Mouse (Mus musculus) liver, embryonic 15.5 days (tissue): Measurements from ENCODE around the gene Lrrc3c. TPM values are rescaled to one million over a fixed set of nuclear protein-coding genes. Genes with fewer than 3 reads are reported as not detected.

Experiments used
- ATAC-seq: fragments of 200-750 bp; cut with Nextera tagmentation; 2 replicates; pipeline ENCODE4 v1.8.0; 2017; ENCODE audit warnings: moderate number of reproducible peaks, mild to moderate bottlenecking, moderate library complexity; ENCODE audit not compliant: insufficient read depth
- H3K27ac ChIP-seq: fragments of 300-500 bp; sonication (generic); replicated peaks from 2 replicates; pipeline ENCODE4 v1.5.1; 2015; ENCODE audit warnings: mild to moderate bottlenecking, inconsistent platforms
- H3K27me3 ChIP-seq: fragments of 300-500 bp; sonication (generic); 2 replicates; pipeline ENCODE4 v1.6.1; 2015; ENCODE audit warnings: mild to moderate bottlenecking, inconsistent platforms
- H3K36me3 ChIP-seq: fragments of 300-500 bp; sonication (generic); replicated peaks from 2 replicates; pipeline ENCODE4 v1.6.1; 2015; ENCODE audit warnings: moderate library complexity, mild to moderate bottlenecking, inconsistent platforms
- H3K4me1 ChIP-seq: fragments of 300-500 bp; sonication (generic); replicated peaks from 2 replicates; pipeline ENCODE4 v1.6.1; 2015; ENCODE audit warnings: inconsistent platforms
- H3K4me2 ChIP-seq: fragments of 300-500 bp; sonication (generic); 2 replicates; pipeline ENCODE4 v1.6.1; 2015; ENCODE audit warnings: moderate library complexity, mild to moderate bottlenecking, inconsistent platforms
- H3K4me3 ChIP-seq: fragments of 300-500 bp; sonication (generic); replicated peaks from 2 replicates; pipeline ENCODE4 v1.5.1; 2015; ENCODE audit warnings: mild to moderate bottlenecking, inconsistent platforms
- H3K9ac ChIP-seq: fragments of 300-500 bp; sonication (generic); 2 replicates; pipeline ENCODE4 v1.6.1; 2015; ENCODE audit warnings: moderate library complexity, mild to moderate bottlenecking, inconsistent platforms
- H3K9me3 ChIP-seq: fragments of 300-500 bp; sonication (generic); replicated peaks from 2 replicates; pipeline ENCODE4 v1.6.1; 2016; ENCODE audit warnings: inconsistent platforms
- WGBS: fragments of 180-500 bp; shearing (Covaris S2); methylation state at CpG from one replicate; pipeline ENCODE4 v1.1.7; 2015; ENCODE audit warnings: mixed read lengths; ENCODE audit not compliant: insufficient replicate concordance; 5-methylcytosine and 5-hydroxymethylcytosine counted together
- polyA plus RNA-seq: library from polyadenylated mRNA; unstranded; fragments of >200 nt; fragmentation: Nextera tagmentation; extraction: Ambion mirVana; gene quantifications from 2 replicates; pipeline ENCODE4 v1.2.1, GENCODE M21; 2015

Gene Lrrc3c
- polyA plus RNA-seq, 1 experiment from 2014 or later, result not detected

GRCm38 (mm10) chr11:98569461-98569860, 28.6 kb upstream of the Lrrc3c start:
- no peak for ATAC-seq
- Histone ChIP-seq H3K4me1 (peaks cover 2% of the 10 kb centered on the region; the same call in 1 of the 2 replicates), H3K27me3 (peaks cover 9% of the 10 kb centered on the region; the same call in 1 of the 2 replicates), H3K9me3 (no peaks in the 10 kb centered on the region), H3K9ac (no peak overlapping the region), H3K27ac (no peak overlapping the region), H3K4me2 (no peak overlapping the region), H3K4me3 (no peak overlapping the region), H3K36me3 (no peaks in the 10 kb centered on the region)
- WGBS, result 61% methylated on average over 6 of the region's 6 CpGs

- Histone ChIP-seq H3K4me3 (no peak overlapping the region), H3K4me2 (no peak overlapping the region), H3K36me3 (peaks cover 7% of the 10 kb centered on the region; the same call in 1 of the 2 replicates), H3K9me3 (no peaks in the 10 kb centered on the region), H3K27ac (0 out of 2 replicates have a peak overlapping the region, but pooled peaks have one; percentile 41), H3K4me1 (peaks cover 53% of the 10 kb centered on the region), H3K27me3 (no peaks in the 10 kb centered on the region), H3K9ac (no peak overlapping the region)
- 88% methylated on average over 5 of the region's 5 CpGs for WGBS
- no peak for ATAC-seq
These were observed 20.3 kb upstream of the Lrrc3c start for GRCm38 (mm10) chr11:98577776-98578175.

GRCm38 (mm10) chr11:98580301-98581121, 17.6 kb upstream of the Lrrc3c start:
- peak; percentile 74 for ATAC-seq
- Histone ChIP-seq H3K9me3 (no peaks in the 10 kb centered on the region), H3K4me3 (peak overlapping the region; percentile 71), H3K36me3 (peaks cover 18% of the 10 kb centered on the region), H3K27me3 (no peaks in the 10 kb centered on the region), H3K27ac (peak overlapping the region; percentile 100), H3K4me1 (peaks cover 80% of the 10 kb centered on the region), H3K9ac (peak overlapping the region; percentile 77), H3K4me2 (peak overlapping the region; percentile 84)
- 16% methylated on average over 16 of the region's 16 CpGs for WGBS

DNA sequence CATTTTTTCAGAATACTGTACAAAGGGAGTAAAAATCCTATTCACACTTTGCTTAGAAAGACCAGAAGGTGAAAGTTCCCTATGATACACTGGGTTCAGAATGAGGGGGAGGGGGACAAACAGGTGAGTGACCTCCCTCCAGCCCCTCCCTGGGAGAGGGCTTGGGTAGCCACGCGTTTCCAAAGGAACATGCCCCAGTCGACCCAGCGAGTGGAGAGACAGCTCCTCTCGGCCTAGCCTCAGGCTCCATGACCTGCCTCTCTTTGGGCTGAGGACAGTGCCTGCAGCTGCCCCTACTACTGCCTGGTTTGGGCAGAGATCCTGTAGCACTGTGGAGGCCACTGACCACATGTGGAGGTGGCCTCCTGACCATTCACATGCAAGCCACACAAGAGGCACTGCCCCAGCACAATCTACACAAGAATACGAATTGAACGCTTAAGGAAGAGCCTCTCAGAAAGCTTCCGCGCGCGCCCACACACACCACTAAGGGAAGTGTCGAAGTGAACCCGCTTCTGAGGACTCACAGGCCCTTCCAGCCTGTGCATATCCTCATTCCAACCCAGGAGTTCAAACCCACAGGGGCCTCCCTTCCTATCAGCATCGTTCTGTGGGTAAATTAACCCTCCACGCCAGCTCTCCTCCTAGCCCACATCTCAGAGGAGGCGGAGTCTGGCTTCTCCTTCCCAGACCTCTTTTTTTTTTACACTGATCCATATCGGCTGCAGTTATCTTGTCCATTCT, 16.6 kb upstream of the Lrrc3c start:
- Histone ChIP-seq H3K36me3 (peaks cover 18% of the 10 kb centered on the region), H3K4me2 (peak overlapping the region; percentile 84), H3K27me3 (no peaks in the 10 kb centered on the region), H3K27ac (peak overlapping the region; percentile 100), H3K9ac (peak overlapping the region; percentile 77), H3K4me3 (peak overlapping the region; percentile 71), H3K4me1 (peaks cover 89% of the 10 kb centered on the region), H3K9me3 (no peaks in the 10 kb centered on the region)
- 14% methylated on average over 17 of the region's 17 CpGs for WGBS
- ATAC-seq, result 0 out of 2 replicates have a peak, but pooled peaks have one; percentile 1

- peak overlapping the region; percentile 84 for H3K4me2 ChIP-seq
- H3K9me3 ChIP-seq, result no peaks in the 10 kb centered on the region
- H3K9ac ChIP-seq, result peak overlapping the region; percentile 77
- H3K27ac ChIP-seq, result peak overlapping the region; percentile 100
- ATAC-seq, result no peak
- H3K27me3 ChIP-seq, result no peaks in the 10 kb centered on the region
- peak overlapping the region; percentile 71 for H3K4me3 ChIP-seq
- peaks cover 89% of the 10 kb centered on the region for H3K4me1 ChIP-seq
- WGBS, result 29% methylated on average over 8 of the region's 8 CpGs
- peaks cover 18% of the 10 kb centered on the region for H3K36me3 ChIP-seq
These were observed 16.1 kb upstream of the Lrrc3c start for GRCm38 (mm10) chr11:98582030-98582388.

DNA sequence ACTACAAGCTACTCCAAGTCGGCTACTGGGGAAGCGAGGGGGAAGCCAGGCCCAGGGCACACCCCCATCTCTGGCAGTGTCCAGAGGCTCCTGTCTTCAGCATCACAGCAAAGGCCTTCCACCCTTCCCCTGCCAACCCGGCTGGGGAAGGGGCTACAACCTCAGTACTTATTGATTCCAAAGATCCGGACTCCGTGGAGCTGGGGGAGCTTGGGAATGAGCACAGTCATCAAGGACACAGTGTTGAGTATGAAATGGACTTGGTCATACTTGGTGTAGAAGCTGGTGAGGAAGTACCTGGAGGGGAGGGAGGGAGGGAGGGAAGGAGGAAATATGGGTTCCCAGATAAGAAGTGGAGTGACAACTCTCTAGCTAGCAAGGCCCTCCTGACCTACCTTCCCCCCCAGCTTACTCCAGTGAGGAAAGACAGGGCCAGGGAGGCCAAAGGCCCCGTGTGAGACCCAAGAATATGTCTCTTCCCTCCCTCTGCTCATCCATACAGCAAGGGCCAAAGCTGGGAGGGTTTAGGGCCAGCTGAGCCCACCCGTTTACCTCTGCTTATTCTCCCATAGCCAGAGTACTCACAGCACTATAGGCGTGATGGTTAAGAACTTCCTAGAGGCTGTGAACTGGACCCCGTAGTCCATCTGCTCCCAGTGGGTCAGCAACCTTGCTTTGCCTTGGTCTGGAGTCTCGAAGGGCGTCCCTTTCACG, 15.4 kb upstream of the Lrrc3c start:
- peaks cover 18% of the 10 kb centered on the region for H3K36me3 ChIP-seq
- H3K9me3 ChIP-seq, result no peaks in the 10 kb centered on the region
- peaks cover 94% of the 10 kb centered on the region for H3K4me1 ChIP-seq
- H3K27ac ChIP-seq, result peak overlapping the region; percentile 100
- H3K27me3 ChIP-seq, result no peaks in the 10 kb centered on the region
- peak; percentile 75 for ATAC-seq
- 24% methylated on average over 12 of the region's 12 CpGs for WGBS
- peak overlapping the region; percentile 84 for H3K4me2 ChIP-seq
- peak overlapping the region; percentile 71 for H3K4me3 ChIP-seq
- peak overlapping the region; percentile 77 for H3K9ac ChIP-seq

DNA sequence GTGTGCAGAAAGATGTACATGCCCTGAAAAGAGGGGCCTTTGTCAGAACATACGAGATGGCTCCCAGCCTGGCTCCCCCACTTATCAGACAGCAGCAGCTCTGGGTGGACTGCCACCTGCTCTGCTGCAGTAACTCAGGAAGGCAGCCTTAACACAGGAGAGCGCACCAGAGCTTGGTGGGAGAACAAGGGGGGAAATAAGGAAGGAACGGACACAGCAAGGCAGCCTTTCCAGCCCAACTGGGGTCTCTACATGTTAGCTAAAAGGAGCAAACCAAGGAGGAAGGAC, 14.9 kb upstream of the Lrrc3c start:
- Histone ChIP-seq H3K9ac (peak overlapping the region; percentile 77), H3K4me3 (peak overlapping the region; percentile 71), H3K9me3 (no peaks in the 10 kb centered on the region), H3K27ac (peak overlapping the region; percentile 100), H3K4me1 (peaks cover 94% of the 10 kb centered on the region), H3K36me3 (peaks cover 18% of the 10 kb centered on the region), H3K27me3 (no peaks in the 10 kb centered on the region), H3K4me2 (peak overlapping the region; percentile 84)
- WGBS, result 25% methylated on average over 3 of the region's 3 CpGs
- peak; percentile 76 for ATAC-seq

- Histone ChIP-seq H3K27me3 (no peaks in the 10 kb centered on the region), H3K4me2 (peak overlapping the region; percentile 84), H3K9me3 (no peaks in the 10 kb centered on the region), H3K9ac (peak overlapping the region; percentile 77), H3K4me3 (peak overlapping the region; percentile 71), H3K27ac (peak overlapping the region; percentile 100), H3K36me3 (peaks cover 18% of the 10 kb centered on the region), H3K4me1 (peaks cover 94% of the 10 kb centered on the region)
- peak; percentile 29 for ATAC-seq
- WGBS, result 18% methylated on average over 3 of the region's 3 CpGs
These were observed 14.5 kb upstream of the Lrrc3c start for GRCm38 (mm10) chr11:98583571-98583970.

- Histone ChIP-seq H3K9me3 (no peaks in the 10 kb centered on the region), H3K4me3 (peak overlapping the region; percentile 71), H3K27ac (peak overlapping the region; percentile 100), H3K4me1 (peaks cover 94% of the 10 kb centered on the region), H3K4me2 (peak overlapping the region; percentile 84), H3K27me3 (no peaks in the 10 kb centered on the region), H3K36me3 (peaks cover 18% of the 10 kb centered on the region), H3K9ac (peak overlapping the region; percentile 77)
- no peak for ATAC-seq
- 17% methylated on average over 1 of the region's 1 CpGs for WGBS
These were observed 13.9 kb upstream of the Lrrc3c start for GRCm38 (mm10) chr11:98584146-98584545.

DNA sequence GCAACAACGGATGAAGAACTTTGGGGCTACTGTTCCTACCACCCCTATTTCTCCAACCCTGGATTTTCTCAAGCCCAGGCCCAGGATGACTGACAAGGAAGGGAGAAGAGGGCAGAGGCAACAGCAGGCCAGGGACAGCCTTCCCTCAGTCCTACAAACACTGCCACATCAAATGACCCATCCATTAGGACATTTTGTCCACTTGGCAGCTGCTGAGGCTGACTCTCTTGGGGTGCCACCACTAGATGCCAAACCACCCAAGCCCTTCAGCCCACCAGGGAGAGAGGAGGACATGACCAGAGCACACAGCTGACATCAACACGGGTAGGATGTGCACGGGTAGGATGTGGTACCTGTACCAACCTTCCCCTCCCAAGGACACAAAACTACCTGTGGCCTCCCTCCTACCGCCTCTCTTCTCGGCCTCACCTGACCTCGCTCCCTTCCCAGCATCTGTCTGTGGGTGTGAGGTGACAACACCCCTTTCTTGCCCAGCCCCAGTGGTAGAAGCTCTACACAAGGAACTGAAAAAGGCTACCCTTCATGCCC, 13.4 kb upstream of the Lrrc3c start:
- H3K27me3 ChIP-seq, result no peaks in the 10 kb centered on the region
- peak overlapping the region; percentile 71 for H3K4me3 ChIP-seq
- ATAC-seq, result no peak
- peak overlapping the region; percentile 84 for H3K4me2 ChIP-seq
- peak overlapping the region; percentile 100 for H3K27ac ChIP-seq
- 74% methylated on average over 6 of the region's 6 CpGs for WGBS
- H3K9ac ChIP-seq, result peak overlapping the region; percentile 77
- peaks cover 94% of the 10 kb centered on the region for H3K4me1 ChIP-seq
- peaks cover 18% of the 10 kb centered on the region for H3K36me3 ChIP-seq
- H3K9me3 ChIP-seq, result no peaks in the 10 kb centered on the region
